Mouse (Mus musculus) bone marrow macrophage, adult 2 months (primary cell): ENCODE data around the gene Cdk5rap1. TPM values are rescaled to one million over a fixed set of nuclear protein-coding genes. Genes with fewer than 3 reads are reported as not detected.
"Not testable (repeated sequence)": the region's sequence is repeated elsewhere in the genome, so short reads cannot be mapped to it uniquely, and the experiment has no call there.

Experiments
- H3K27ac ChIP-seq: 2 replicates; pipeline ENCODE4 v1.5.1; 2012; ENCODE audit warnings: low read depth, low read length; ENCODE audit not compliant: insufficient read depth
- H3K4me1 ChIP-seq: 2 replicates; pipeline ENCODE4 v1.6.1; 2012; ENCODE audit warnings: low read length; ENCODE audit not compliant: control insufficient read depth, insufficient read depth
- H3K4me3 ChIP-seq: 2 replicates; pipeline ENCODE4 v1.5.1; 2012; ENCODE audit warnings: mild to moderate bottlenecking, low read length, moderate library complexity; ENCODE audit not compliant: insufficient read depth
- CTCF ChIP-seq: IDR thresholded peaks from 2 replicates; pipeline ENCODE4 v1.5.1; 2012; ENCODE audit warnings: low read depth, mild to moderate bottlenecking, low read length, moderate library complexity
- POLR2A ChIP-seq: IDR thresholded peaks from 2 replicates; pipeline ENCODE4 v1.6.1; 2012; ENCODE audit warnings: mild to moderate bottlenecking, low read depth, low read length, borderline replicate concordance
- polyA plus RNA-seq: library from polyadenylated mRNA; stranded (reverse); fragments of >200 nt; gene quantifications from 2 replicates; pipeline ENCODE4 v1.2.4, GENCODE M21; 2012; ENCODE audit not compliant: missing spikeins, insufficient read depth, insufficient read length

Cdk5rap1 gene
- polyA plus RNA-seq, 1 experiment = 9.0 TPM

DNA sequence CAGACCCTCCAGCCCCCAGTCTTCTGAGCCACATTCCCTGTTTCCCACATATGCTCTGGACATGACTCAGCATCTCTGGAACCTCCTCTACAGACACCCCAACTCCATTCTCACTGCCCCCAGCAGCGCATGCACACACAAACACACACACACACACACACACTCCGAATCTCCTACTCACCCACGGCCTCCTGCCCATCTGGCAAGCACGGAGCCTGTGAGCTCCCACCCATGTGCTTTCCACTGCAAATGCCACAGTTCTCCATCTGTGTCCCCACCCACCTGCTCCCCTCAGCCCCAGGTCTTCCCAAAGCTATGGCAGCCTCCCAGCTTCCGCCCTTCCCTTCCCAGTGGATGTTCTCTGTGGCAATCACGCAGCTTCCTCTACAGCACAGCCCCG is 6.3 kb upstream of the Cdk5rap1 start:
- no peak overlapping the region for H3K27ac ChIP-seq
- no peak overlapping the region for H3K4me3 ChIP-seq
- peaks cover 26% of the 10 kb centered on the region for H3K4me1 ChIP-seq
- TF ChIP-seq CTCF (no peak), POLR2A (no peak)

DNA sequence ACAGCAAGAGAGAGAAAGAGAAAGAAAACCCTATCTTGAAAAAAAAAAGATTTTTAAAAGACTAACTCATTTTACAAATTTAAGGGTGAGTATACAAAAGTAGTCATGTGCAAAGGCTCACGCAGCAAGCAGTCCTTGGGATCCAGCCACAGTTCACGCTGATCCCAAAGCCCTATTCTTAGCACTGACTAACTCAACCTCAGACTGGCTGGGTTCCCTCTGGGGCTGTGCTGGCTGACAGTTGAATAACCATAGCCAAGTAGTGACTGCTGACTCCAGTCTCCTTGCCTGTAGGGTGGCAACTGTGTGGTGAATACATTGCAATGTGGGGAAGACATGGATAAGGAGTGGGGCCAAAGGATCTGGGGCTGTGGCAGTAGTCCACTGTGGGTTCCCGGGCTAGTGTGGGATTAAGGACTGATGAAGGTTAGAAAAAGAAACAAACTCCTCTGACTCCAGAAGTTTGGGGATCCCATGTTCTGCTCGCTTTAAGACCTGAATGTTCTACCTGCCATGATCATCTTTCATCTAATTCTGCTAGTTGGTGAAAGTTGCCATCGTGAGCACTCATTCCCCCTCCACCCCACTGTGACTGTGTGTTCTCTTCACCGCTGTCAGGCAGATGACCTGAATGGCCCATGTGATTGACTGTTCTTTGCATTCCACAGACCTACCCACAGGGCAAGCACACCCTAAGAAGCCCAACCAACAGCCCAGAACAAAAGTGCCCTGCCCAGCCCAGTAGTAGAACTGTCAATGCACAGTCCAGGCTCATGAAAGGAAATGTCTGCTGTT is 2.2 kb upstream of the Cdk5rap1 start:
- TF ChIP-seq CTCF = no peak
- no peak for TF ChIP-seq POLR2A
- Histone ChIP-seq H3K4me3 (no peak overlapping the region), H3K4me1 (peaks cover 26% of the 10 kb centered on the region), H3K27ac (no peak overlapping the region)

DNA sequence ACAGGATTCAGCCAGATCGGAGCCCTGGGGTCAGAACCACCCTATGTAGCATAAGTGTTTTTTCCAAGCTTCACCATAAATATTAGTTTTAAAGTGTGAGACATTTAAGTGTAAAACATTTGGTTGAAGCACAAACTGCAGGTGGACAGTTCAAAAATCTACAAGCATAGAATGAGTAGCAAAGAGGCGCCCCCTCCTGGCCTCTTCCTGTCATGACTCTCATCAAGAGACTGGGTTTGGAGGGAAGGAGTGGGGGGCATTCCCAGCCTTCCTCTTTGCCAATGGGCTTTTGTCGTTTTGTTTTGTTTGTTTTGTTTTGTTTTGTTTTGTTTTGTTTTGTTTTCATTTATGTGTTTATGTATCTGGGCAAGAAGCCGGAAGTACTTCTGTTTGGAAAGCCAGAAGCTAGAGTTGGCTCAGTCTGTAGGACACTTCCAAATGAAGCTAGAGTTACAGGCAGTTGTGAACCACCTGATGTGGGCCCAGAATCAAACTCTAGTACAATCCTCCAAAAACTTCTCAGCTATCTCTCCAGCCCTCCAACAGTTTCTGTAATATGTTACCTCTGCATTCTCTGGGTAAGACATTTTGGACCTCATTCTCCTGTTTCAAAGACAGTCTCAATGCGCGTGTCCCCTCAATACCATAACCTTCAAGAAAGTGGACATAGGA is 1.3 kb upstream of the Cdk5rap1 start:
- TF ChIP-seq POLR2A (no peak), CTCF (peak; percentile 45)
- no peak overlapping the region for H3K27ac ChIP-seq

DNA sequence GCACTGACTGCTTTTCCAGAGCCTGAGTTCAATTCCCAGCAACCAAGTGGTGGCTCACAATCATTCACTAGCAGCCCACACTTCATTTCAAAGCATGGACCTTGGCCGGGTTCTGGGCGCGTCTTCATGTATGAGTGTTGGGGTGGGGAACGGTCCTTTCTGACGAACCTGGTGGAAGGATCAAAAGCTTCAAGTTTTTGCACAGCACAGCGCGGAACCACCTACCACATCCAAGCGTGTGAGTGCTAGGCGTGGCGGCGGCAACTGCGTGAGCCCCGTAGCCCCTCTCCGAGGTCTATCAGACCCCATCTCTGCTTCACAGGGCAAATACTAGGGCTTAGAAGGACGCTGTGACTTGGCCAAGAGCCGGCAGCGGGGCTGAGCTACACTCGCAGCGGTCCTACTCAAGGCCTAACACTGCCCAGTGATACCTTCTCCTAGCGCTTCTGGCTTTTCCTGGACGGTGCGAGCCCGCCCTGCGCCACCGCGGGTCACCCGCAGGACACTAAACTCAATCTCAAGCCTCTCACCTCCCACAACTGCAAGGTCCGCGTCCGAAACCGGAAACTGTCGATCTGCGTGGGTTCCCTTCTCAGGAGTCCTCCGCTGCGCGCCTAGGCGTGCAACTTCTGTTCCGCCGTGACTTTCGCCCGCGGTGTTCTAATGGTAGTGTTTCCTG is 520 bp downstream of the Cdk5rap1 start:
- H3K4me3 ChIP-seq = peak overlapping the region; percentile 98
- peaks cover 27% of the 10 kb centered on the region for H3K4me1 ChIP-seq
- no peak for TF ChIP-seq POLR2A
- no peak for TF ChIP-seq CTCF
- H3K27ac ChIP-seq = peak overlapping the region; percentile 68

More for the DNA sequence above, 1.3 kb upstream of the Cdk5rap1 start:
- Histone ChIP-seq H3K4me1 (peaks cover 27% of the 10 kb centered on the region), H3K4me3 (no peak overlapping the region)

GRCm38 (mm10) chr2:154367510-154367909 is 5.3 kb downstream of the Cdk5rap1 start:
- Histone ChIP-seq H3K4me3 (no peak overlapping the region), H3K27ac (no peak overlapping the region), H3K4me1 (peaks cover 2% of the 10 kb centered on the region; the same call in 1 of the 2 replicates)
- TF ChIP-seq POLR2A = no peak
- TF ChIP-seq CTCF = no peak

- Histone ChIP-seq H3K27ac (peak overlapping the region; percentile 94), H3K4me3 (peak overlapping the region; percentile 97)
- not testable (repeated sequence) for H3K4me1 ChIP-seq
Measured at GRCm38 (mm10) chr2:154354000-154354425, 18.8 kb downstream of the Cdk5rap1 start.

GRCm38 (mm10) chr2:154348152-154348551 is 24.7 kb downstream of the Cdk5rap1 start:
- Histone ChIP-seq H3K4me3 (no peak overlapping the region), H3K27ac (no peak overlapping the region), H3K4me1 (peaks cover 3% of the 10 kb centered on the region)
- TF ChIP-seq POLR2A (no peak), CTCF (no peak)

GRCm38 (mm10) chr2:154339356-154339755 is 33.5 kb downstream of the Cdk5rap1 start:
- Histone ChIP-seq H3K4me1 (no peaks in the 10 kb centered on the region), H3K27ac (no peak overlapping the region), H3K4me3 (no peak overlapping the region)
- TF ChIP-seq POLR2A (no peak), CTCF (no peak)

DNA sequence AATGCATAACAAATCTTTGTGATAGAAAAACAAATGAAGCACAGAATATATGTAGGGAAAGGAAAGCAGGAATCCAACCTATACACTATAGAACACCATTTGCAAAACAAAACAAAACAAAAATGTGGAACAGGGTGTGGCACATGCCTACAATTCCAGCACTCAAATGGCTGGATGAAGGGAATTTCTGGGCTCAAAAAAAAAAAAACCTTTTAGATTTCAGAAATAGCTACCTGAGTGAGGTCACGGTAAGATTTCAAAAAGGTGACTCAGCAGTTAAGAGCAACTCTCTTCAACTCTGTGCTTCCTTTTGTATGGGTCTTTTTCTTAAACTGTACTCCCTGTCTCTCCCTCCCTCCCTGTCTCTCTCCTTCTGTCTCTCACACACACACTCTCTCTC is 34.6 kb downstream of the Cdk5rap1 start:
- TF ChIP-seq POLR2A (no peak), CTCF (no peak)
- Histone ChIP-seq H3K27ac (no peak overlapping the region), H3K4me3 (no peak overlapping the region), H3K4me1 (no peaks in the 10 kb centered on the region)

DNA sequence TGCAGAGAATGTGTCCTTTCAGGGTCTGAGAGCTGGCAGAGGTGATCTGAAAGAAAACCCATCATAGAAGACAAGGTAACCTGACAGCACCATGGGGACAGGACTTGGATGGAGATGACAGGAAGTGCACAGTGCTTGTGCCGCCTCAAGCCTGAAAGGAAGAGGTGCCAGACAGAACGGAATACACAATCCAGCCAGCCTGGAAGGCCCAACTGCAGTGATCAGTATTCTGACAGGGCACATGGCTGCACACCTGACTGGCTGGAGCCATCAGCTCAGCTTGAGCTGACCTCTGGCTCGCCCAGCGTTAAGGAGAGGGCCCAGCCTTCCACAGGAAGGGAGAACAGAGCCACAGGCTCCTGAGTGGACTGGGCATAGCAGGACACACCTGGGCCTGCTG is 37.2 kb downstream of the Cdk5rap1 start:
- Histone ChIP-seq H3K4me1 (no peaks in the 10 kb centered on the region), H3K27ac (no peak overlapping the region), H3K4me3 (no peak overlapping the region)
- TF ChIP-seq CTCF (no peak), POLR2A (no peak)
